Mouse (Mus musculus) CH12.LX (cell line): ENCODE measurements at regions not wholly inside any gene's neighbourhood (a gene's known extent, or its start where the extent isn't known, plus 50 kb on each side); places are given as distances from the start of the nearest gene placed in this dataset.

Experiments
- DNase-seq: peaks from one replicate; pipeline ENCODE4 v3.0.0-alpha.2; 2013; ENCODE audit errors: extremely low read depth
- H3K27ac ChIP-seq: 2 replicates; pipeline ENCODE4 v1.5.1; 2012; ENCODE audit warnings: low read depth, mild to moderate bottlenecking, control low read depth, moderate library complexity; ENCODE audit not compliant: insufficient read depth
- H3K27me3 ChIP-seq: replicated peaks from 2 replicates; pipeline ENCODE3; 2012; ENCODE audit warnings: inconsistent platforms
- H3K36me3 ChIP-seq, 2 experiments: replicated peaks in 1 of 2; 2 replicates each; pipeline versions ENCODE3 to v1.6.1; 2012; ENCODE audit warnings: inconsistent platforms in 1 of 2, low read length in 1 of 2, mild to moderate bottlenecking in 1 of 2, mixed read lengths in 1 of 2, moderate library complexity in 1 of 2; ENCODE audit not compliant: control insufficient read depth in 1 of 2, insufficient read depth in 1 of 2
- H3K4me1 ChIP-seq, 2 experiments: 2 replicates each; pipeline ENCODE4 v1.6.1; 2012; ENCODE audit warnings: inconsistent platforms in 1 of 2, moderate library complexity in 1 of 2; ENCODE audit not compliant: insufficient read depth in 2 of 2, control insufficient read depth in 1 of 2
- H3K4me2 ChIP-seq: 2 replicates; pipeline ENCODE4 v1.6.1; 2012; ENCODE audit warnings: low read depth, mild to moderate bottlenecking, control low read depth; ENCODE audit not compliant: poor library complexity, insufficient read depth, severe bottlenecking
- H3K4me3 ChIP-seq, 3 experiments: fragments of 150-350 bp in 1 of 3; sonication (generic) in 1 of 3; replicated peaks in 1 of 3; 2 replicates each; pipeline versions ENCODE3 to v1.5.1; 2011 to 2012; ENCODE audit warnings: low read depth in 2 of 3, low read length in 2 of 3, mild to moderate bottlenecking in 2 of 3, moderate library complexity in 2 of 3, control low read depth in 1 of 3, improper control_type of control experiment in 1 of 3, inconsistent platforms in 1 of 3, mixed read lengths in 1 of 3; ENCODE audit not compliant: poor library complexity in 1 of 3
- H3K79me2 ChIP-seq: replicated peaks from 2 replicates; pipeline ENCODE4 v1.6.1; 2012; ENCODE audit warnings: mild to moderate bottlenecking, moderate library complexity; ENCODE audit not compliant: control insufficient read depth, poor library complexity, insufficient read depth, severe bottlenecking; ENCODE audit errors: extremely low read depth
- H3K9ac ChIP-seq: 2 replicates; pipeline ENCODE4 v1.6.1; 2012; ENCODE audit warnings: low read depth, mild to moderate bottlenecking, control low read depth, moderate library complexity; ENCODE audit not compliant: insufficient read depth
- H3K9me3 ChIP-seq: replicated peaks from 2 replicates; pipeline ENCODE3; 2012; ENCODE audit warnings: low read length, inconsistent platforms, mixed read lengths
- BHLHE40 ChIP-seq: IDR thresholded peaks from 2 replicates; pipeline ENCODE4 v1.6.1; 2011; ENCODE audit warnings: mild to moderate bottlenecking, low read depth, low read length, improper control_type of control experiment
- CHD1 ChIP-seq: IDR thresholded peaks from 2 replicates; pipeline ENCODE4 v1.6.1; 2012; ENCODE audit warnings: low read depth, low read length, improper control_type of control experiment, inconsistent platforms
- CHD2 ChIP-seq: IDR thresholded peaks from 2 replicates; pipeline ENCODE4 v1.6.1; 2011; ENCODE audit warnings: low read length, improper control_type of control experiment
- CTCF ChIP-seq, 2 experiments: IDR thresholded peaks in 1 of 2; conservative IDR thresholded peaks in 1 of 2; 2 replicates each; pipeline ENCODE4 v1.5.1; 2011 to 2012; ENCODE audit warnings: low read depth in 2 of 2, low read length in 2 of 2, improper control_type of control experiment in 1 of 2, inconsistent platforms in 1 of 2, mild to moderate bottlenecking in 1 of 2, moderate library complexity in 1 of 2
- E2F4 ChIP-seq: IDR thresholded peaks from 2 replicates; pipeline ENCODE4 v1.6.1; 2011; ENCODE audit warnings: low read depth, low read length, improper control_type of control experiment; ENCODE audit not compliant: insufficient replicate concordance
- EP300 ChIP-seq: IDR thresholded peaks from 2 replicates; pipeline ENCODE4 v1.6.1; 2011; ENCODE audit warnings: low read length, improper control_type of control experiment
- IRF4 ChIP-seq: IDR thresholded peaks from 2 replicates; pipeline ENCODE4 v1.6.1; 2014; ENCODE audit warnings: low read depth, mild to moderate bottlenecking, inconsistent platforms, low read length, improper control_type of control experiment
- JUND ChIP-seq: conservative IDR thresholded peaks from 2 replicates; pipeline ENCODE4 v1.6.1; 2011; ENCODE audit warnings: low read depth, low read length, improper control_type of control experiment
- MAZ ChIP-seq: IDR thresholded peaks from 2 replicates; pipeline ENCODE4 v1.6.1; 2012; ENCODE audit warnings: low read depth, mild to moderate bottlenecking, inconsistent platforms, low read length, improper control_type of control experiment, moderate library complexity
- MEF2A ChIP-seq: IDR thresholded peaks from 2 replicates; pipeline ENCODE4 v1.6.1; 2014; ENCODE audit warnings: low read depth, mild to moderate bottlenecking, inconsistent platforms, low read length, improper control_type of control experiment, borderline replicate concordance
- MXI1 ChIP-seq: IDR thresholded peaks from 2 replicates; pipeline ENCODE4 v1.6.1; 2011; ENCODE audit warnings: mild to moderate bottlenecking, low read depth, low read length, improper control_type of control experiment
- NELFE ChIP-seq: IDR thresholded peaks from 2 replicates; pipeline ENCODE4 v1.6.1; 2011; ENCODE audit warnings: low read depth, low read length, improper control_type of control experiment
- NRF1 ChIP-seq: IDR thresholded peaks from 2 replicates; pipeline ENCODE4 v1.6.1; 2014; ENCODE audit warnings: low read depth, mild to moderate bottlenecking, inconsistent platforms, low read length, improper control_type of control experiment, moderate library complexity
- POLR2AphosphoS2 ChIP-seq: IDR thresholded peaks from 2 replicates; pipeline ENCODE4 v1.6.1; 2011; ENCODE audit warnings: low read depth, low read length, improper control_type of control experiment
- TBP ChIP-seq: conservative IDR thresholded peaks from 2 replicates; pipeline ENCODE4 v1.6.1; 2011; ENCODE audit warnings: low read depth, low read length, improper control_type of control experiment
- TCF12 ChIP-seq: IDR thresholded peaks from 2 replicates; pipeline ENCODE4 v1.6.1; 2014; ENCODE audit warnings: low read depth, mild to moderate bottlenecking, inconsistent platforms, low read length, improper control_type of control experiment
- UBTF ChIP-seq: IDR thresholded peaks from 2 replicates; pipeline ENCODE4 v1.6.1; 2012; ENCODE audit warnings: low read depth, mild to moderate bottlenecking, inconsistent platforms, low read length, improper control_type of control experiment, moderate library complexity
- USF1 ChIP-seq: IDR thresholded peaks from 2 replicates; pipeline ENCODE4 v1.6.1; 2014; ENCODE audit warnings: low read depth, mild to moderate bottlenecking, inconsistent platforms, low read length, improper control_type of control experiment
- USF2 ChIP-seq: conservative IDR thresholded peaks from 2 replicates; pipeline ENCODE4 v1.6.1; 2011; ENCODE audit warnings: low read depth, low read length, improper control_type of control experiment
- ZC3H11A ChIP-seq: IDR thresholded peaks from 2 replicates; pipeline ENCODE4 v1.6.1; 2012; ENCODE audit warnings: low read depth, mild to moderate bottlenecking, inconsistent platforms, low read length, improper control_type of control experiment
- ZMIZ1 ChIP-seq: IDR thresholded peaks from 2 replicates; pipeline ENCODE4 v1.6.1; 2012; ENCODE audit warnings: low read depth, mild to moderate bottlenecking, inconsistent platforms, low read length, improper control_type of control experiment
- ZNF384 ChIP-seq: IDR thresholded peaks from 2 replicates; pipeline ENCODE4 v1.6.1; 2012; ENCODE audit warnings: low read depth, low read length, improper control_type of control experiment, inconsistent platforms
- dilution Hi-C: fragments of 300-500 bp; cut with MboI; formaldehyde crosslinking; loops from 2 replicates; pipeline ENCODE4 v1.14.3; 2020; ENCODE audit warnings: low sequenced_read_pairs; ENCODE audit not compliant: extremely low pct_unique_long_range_greater_than_20kb, extremely low pct_ligation_motif_present
- in situ Hi-C: fragments of 300-500 bp; cut with MboI; formaldehyde crosslinking; loops from 3 replicates; pipeline ENCODE4 v1.14.3; 2019; ENCODE audit warnings: low sequenced_read_pairs, low pct_ligation_motif_present, low pct_unique_long_range_greater_than_20kb, mixed read lengths

GRCm38 (mm10) chr16:5444785-5445184 lies 189.0 kb upstream of the Eef2kmt start:
- in situ Hi-C loops: no loop called here
- Histone ChIP-seq H3K36me3 (no peaks in the 10 kb centered on the region), H3K9ac (no peak overlapping the region)
- dilution Hi-C loops: no loop called here
- no peak for DNase-seq
- TF ChIP-seq NELFE (no peak), BHLHE40 (no peak), E2F4 (no peak), MXI1 (no peak), USF1 (no peak), CHD2 (no peak), EP300 (no peak), POLR2AphosphoS2 (no peak), ZMIZ1 (no peak)
- TF ChIP-seq, all 38 proteins: peak for 0
- no peaks in the 10 kb centered on the region for H3K79me2 ChIP-seq
- H3K27ac ChIP-seq: no peak overlapping the region
- H3K4me3 ChIP-seq: no peak overlapping the region
- no peaks in the 10 kb centered on the region for H3K9me3 ChIP-seq
- H3K4me1 ChIP-seq: peaks cover 0 to 9% of the 10 kb centered on the region in 2 experiments; a peak in 2 of 4 replicates
- H3K4me2 ChIP-seq: no peak overlapping the region
- peaks cover 58% of the 10 kb centered on the region for H3K27me3 ChIP-seq

GRCm38 (mm10) chr16:5439717-5440116 lies 183.9 kb upstream of the Eef2kmt start:
- Histone ChIP-seq H3K4me3 (no peak overlapping the region), H3K9me3 (peaks cover 10% of the 10 kb centered on the region), H3K27me3 (peaks cover 77% of the 10 kb centered on the region), H3K4me2 (no peak overlapping the region), H3K4me1 (peaks cover 0 to 2% of the 10 kb centered on the region in 2 experiments; a peak in 2 of 4 replicates), H3K27ac (no peak overlapping the region), H3K79me2 (no peaks in the 10 kb centered on the region), H3K9ac (no peak overlapping the region), H3K36me3 (no peaks in the 10 kb centered on the region)
- in situ Hi-C loops (no loop called here), dilution Hi-C loops (no loop called here)
- no peak for DNase-seq
- TF ChIP-seq CHD1: no peak
- TF ChIP-seq ZC3H11A: no peak
- TF ChIP-seq JUND: no peak
- no peak for TF ChIP-seq MXI1
- TF ChIP-seq CTCF (conservative IDR thresholded peaks at IDR 0.05 in 1 of 2, IDR thresholded peaks at IDR 0.05 in 1 of 2; ENCODE audit: low read depth in 2 of 2, low read length in 2 of 2): no peak
- TF ChIP-seq MEF2A: no peak
- no peak for TF ChIP-seq BHLHE40
- TF ChIP-seq UBTF: no peak
- TF ChIP-seq USF1: no peak
- TF ChIP-seq ZNF384: no peak
- TF ChIP-seq TBP: no peak
- no peak for TF ChIP-seq EP300
- TF ChIP-seq NRF1: no peak
- no peak for TF ChIP-seq CHD2
- TF ChIP-seq E2F4: no peak
- TF ChIP-seq TCF12: no peak
- no peak for TF ChIP-seq MAZ
- no peak for TF ChIP-seq USF2
- TF ChIP-seq IRF4: no peak
